Mouse (Mus musculus): Measurements from ENCODE around the gene Pard3b.
"Not testable (repeated sequence)": the region's sequence is repeated elsewhere in the genome, so short reads cannot be mapped to it uniquely, and the experiment has no call there.

Gene Pard3b

GRCm38 (mm10) chr1:62576939-62577590 is 938.4 kb downstream of the Pard3b start:
- no peak for ATAC-seq (ENCODE audit: low TSS enrichment)

DNA sequence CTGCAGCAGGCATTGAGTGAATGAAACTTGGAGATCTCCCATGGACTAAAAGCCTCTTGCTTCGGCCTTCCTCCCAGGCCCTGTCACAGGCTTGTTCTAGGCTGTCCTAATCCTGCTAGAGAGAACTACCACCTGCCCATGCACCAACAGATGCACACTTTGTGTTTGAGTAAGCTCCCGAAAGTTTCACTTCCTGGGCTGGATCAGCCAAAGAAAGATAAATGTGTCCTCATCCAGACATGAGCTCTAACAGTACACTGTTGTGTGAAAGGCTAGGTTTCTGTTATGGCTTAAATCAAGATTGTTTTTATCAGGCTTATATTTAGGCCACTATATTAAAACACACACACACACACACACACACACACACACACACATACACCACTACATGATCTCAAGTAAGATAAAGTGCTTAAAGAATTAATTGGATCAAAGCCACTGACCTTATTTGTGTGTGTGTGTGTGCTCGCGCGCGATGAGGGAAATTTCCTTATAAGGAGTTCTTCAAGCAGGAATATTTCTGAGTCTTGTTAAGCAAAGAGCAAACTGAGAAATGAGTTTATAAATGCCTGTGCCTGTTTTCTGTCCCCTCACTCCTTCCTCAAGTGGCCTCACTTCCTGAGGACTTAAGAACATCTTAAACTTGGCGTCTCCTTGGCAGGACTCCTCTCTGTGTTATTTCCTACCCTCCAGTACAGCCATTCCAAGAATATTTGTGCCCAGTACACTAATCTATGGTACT is 940.6 kb downstream of the Pard3b start:
- ATAC-seq (ENCODE audit: low TSS enrichment), result no peak

GRCm38 (mm10) chr1:62580314-62580935 is 941.8 kb downstream of the Pard3b start:
- ATAC-seq (ENCODE audit: low TSS enrichment), result peak; percentile 95

DNA sequence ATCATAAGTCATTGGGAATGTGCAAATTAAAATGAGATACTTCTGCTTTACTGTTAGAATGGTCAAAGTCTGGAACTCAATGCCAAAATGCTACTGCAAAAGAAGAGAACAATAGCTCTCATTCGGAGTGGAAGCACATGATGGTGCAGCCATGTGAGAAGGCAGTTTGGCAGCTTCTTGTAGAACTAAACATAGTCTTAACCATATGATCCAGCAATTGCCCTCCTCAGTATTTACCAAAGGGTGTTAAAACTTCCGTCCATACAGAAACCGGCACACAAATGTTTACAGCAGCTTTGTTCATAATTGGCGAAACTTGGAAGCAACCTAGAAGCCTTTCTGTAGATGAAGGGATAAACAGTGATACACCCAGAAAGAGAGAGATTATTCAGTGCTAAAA is 943.9 kb downstream of the Pard3b start:
- ATAC-seq (ENCODE audit: low TSS enrichment), result no peak

DNA sequence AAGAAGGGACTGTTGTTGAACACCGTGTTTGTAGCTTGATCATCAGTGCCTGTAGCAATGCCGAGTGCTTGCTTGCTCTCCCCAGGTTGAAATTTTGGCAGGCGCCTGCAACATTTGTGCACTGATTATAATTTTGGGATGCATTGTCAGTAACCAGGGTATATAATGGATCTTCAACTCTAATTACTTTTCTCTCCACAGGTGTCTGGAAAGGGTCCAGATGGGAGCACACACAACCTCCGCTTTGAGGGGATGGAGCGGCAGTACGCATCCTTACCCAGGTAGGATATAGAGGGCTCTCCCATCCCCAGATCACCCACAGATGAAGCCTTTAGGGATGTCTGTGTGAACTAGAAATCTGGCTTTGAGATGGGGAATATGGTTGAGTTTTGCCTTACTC is 948.9 kb downstream of the Pard3b start:
- no peak for ATAC-seq (ENCODE audit: low TSS enrichment)

DNA sequence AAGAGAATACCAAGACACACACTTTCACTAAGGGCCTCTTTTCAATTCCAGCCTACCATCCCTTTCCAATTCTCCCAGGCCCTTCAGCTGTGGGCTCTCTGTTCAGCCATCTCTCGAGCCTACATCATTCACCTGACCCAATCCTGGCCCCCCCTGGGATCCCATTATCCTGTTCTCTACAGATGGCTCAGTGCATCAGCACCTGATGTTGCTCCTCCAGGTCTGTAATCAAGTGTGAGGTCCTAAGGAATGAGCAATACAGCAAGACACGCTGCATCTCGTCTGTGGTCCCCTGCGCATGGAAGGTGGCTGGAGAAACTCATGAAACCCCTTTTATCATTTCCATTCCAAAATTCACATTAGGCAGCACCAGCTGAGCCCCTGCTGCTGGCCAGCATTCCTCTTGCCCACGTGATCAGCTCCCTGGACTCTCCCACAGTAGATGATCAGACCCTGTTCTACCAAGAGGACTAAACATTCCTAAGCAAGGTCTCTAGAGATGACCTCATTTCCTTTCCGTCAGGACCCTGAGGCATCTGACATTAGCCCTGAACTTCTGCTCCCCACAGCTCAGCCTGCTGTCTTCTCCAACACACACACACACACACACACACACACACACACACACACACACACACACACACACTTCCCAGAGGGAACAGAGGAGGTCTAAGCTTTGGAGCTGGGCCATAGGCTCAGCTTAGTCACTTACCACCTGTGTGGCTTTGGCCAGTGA is 952.8 kb downstream of the Pard3b start:
- ATAC-seq (ENCODE audit: low TSS enrichment), result no peak

DNA sequence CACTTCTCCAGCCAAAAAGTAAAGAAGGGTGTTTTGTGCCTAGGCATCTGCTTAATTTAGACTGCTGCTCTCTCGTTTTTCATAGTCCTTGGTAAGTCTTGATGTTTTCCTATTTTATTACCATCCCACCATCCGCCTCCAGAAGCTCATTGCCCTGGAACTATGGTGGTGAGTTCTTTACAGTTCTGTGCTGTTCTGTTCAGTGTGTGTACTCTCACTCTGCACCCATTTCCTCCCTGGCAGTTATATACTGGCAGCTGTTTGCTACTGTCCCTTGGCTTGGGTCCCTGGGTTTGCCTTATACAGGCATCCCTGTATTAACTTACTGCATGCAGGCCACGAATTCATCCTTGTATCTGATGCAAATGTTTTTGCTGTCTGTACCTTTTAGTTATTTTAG is 956.8 kb downstream of the Pard3b start:
- peak; percentile 93 for ATAC-seq (ENCODE audit: low TSS enrichment)

GRCm38 (mm10) chr1:62597751-62598400 is 959.3 kb downstream of the Pard3b start:
- ATAC-seq (ENCODE audit: low TSS enrichment), result no peak

DNA sequence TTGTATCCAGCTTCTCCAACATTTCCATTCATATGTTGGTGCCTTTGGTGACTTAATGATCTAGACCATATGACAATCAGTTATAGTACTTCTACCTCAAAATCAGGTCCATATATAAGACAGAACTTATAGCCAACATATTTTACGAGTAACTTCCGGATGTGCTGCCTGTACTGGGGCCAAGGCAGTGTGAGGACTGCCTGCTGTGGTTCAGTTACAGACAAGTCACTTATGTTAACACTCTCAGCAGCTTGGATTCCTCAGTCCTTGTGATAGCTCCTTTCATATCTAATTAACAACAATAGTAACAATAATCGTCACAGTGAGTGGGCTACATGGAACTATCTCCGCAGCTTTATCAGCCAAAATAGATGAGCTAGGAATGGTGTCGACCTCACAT is 959.9 kb downstream of the Pard3b start:
- ATAC-seq (ENCODE audit: low TSS enrichment), result no peak

- not testable (repeated sequence) for ATAC-seq (ENCODE audit: low TSS enrichment)
Observed at GRCm38 (mm10) chr1:62604644-62605043, 966.0 kb downstream of the Pard3b start.

DNA sequence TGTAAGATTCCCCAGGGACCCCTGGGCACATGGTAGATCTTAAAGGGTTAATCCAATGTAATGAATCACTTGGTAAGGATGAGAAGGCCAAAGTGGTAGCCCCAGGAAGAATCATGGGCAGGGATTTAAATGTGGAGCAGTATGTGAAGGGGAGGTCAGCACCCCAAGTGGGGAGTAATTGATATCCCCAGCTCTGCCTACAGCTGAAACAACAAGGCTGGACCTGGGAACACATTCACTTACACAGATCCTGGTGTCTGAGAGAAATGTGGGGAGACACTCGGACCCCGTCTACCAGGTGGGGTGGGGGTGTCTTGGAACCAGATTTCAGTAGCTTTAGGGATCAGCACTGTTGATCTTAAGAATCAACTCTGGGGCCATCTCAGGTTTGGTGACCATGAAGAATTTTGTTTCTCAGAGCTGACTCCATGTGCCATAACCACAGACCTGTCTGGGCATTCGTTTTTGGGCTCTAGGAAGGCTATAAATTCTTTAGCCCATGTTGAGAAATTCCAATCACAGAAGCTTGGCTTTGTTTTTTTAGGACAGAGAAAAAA is 979.6 kb downstream of the Pard3b start:
- no peak for ATAC-seq (ENCODE audit: low TSS enrichment)

DNA sequence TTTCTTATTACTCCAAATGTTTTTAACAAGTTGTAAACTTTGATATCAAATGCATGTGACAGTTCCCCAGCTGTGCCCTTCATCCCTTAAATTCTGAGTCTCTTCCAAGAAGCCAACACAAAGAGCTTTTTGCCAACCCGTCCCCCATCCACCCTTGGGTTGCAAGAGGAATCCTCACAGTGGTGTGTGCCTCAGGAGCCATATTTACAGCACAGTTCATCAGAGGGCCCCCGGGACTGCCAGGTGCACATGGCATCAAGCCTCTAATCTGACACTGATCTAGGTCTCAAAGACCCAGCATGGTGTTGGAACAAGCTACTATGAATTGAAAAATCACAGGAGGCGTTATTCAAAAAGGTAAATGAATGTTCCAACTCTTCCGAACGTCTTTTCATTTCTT is 980.8 kb downstream of the Pard3b start:
- ATAC-seq (ENCODE audit: low TSS enrichment), result no peak

GRCm38 (mm10) chr1:62622447-62622846 is 983.8 kb downstream of the Pard3b start:
- no peak for ATAC-seq (ENCODE audit: low TSS enrichment)

- ATAC-seq (ENCODE audit: low TSS enrichment), result no peak
Observed at GRCm38 (mm10) chr1:62624166-62624565, 985.5 kb downstream of the Pard3b start.

- ATAC-seq (ENCODE audit: low TSS enrichment), result no peak
Observed at GRCm38 (mm10) chr1:62624836-62625235, 986.2 kb downstream of the Pard3b start.

DNA sequence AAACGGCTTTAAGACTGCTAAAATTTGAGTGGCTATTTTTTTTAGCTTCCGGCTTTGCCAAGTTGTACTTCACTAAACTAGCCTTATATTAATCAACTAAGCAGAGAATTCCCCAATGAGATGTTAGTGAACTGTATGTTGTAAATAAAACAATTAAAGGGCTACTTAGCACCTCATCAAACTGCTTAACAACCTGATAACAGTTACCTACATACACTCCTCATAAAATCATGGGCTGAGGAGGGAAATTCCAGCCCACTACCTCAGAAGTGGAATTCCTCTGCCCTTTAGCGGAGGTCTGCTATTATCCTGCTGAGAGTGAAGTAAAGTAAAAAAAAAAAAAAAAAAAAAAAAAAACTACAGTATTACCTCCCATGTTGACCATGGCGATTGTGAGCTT is 986.7 kb downstream of the Pard3b start:
- ATAC-seq (ENCODE audit: low TSS enrichment), result no peak

DNA sequence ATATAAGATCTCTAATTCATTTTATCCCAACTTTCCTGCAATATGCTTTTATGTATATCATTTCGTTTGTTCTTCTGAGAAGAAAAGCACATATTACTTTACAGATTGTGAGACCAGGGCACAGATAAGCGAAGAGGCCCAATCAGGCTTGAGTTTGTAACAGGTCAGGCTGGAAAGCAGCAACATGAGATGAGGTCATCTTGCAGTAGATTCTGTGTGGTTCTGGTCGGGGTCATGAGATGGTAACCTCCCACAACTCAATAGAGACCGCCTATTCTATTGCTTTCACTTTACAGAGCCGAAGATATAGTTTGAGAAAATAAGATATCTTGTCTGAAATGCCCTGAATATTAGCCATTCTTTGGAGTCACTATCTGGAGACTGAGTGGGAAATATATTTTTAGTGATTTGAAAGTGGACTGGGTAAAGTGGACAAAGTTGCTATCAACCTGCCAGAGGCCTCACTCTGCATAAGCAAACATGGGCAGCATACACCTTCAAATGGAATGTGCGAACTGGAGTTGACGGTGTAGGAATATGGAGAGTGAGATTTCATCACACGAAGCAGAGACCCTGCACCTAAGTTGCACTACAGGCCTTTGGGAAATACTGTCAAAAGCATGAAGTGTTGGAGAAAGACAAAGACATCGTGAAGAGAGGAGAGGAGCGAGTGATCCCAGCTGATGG is 987.3 kb downstream of the Pard3b start:
- ATAC-seq (ENCODE audit: low TSS enrichment), result no peak

DNA sequence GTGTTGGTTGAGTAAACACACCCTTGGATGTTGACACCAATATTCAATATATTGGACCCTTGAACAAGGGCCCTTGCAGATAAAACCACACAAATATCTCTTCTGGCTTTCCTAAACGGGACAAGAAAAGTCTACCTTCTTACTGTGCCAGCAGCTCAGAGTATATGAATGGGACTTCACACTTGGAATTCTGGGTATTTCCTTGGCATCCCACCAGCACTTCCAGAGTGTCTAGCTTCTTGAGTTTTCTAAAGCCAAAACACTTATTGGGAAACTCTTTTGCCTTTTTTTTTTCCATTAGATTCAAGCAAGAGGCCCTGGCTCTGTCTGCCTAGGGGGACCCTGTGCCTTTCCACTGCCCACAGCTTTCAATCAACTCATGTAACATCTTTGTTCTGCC is 991.3 kb downstream of the Pard3b start:
- ATAC-seq (ENCODE audit: low TSS enrichment), result no peak

DNA sequence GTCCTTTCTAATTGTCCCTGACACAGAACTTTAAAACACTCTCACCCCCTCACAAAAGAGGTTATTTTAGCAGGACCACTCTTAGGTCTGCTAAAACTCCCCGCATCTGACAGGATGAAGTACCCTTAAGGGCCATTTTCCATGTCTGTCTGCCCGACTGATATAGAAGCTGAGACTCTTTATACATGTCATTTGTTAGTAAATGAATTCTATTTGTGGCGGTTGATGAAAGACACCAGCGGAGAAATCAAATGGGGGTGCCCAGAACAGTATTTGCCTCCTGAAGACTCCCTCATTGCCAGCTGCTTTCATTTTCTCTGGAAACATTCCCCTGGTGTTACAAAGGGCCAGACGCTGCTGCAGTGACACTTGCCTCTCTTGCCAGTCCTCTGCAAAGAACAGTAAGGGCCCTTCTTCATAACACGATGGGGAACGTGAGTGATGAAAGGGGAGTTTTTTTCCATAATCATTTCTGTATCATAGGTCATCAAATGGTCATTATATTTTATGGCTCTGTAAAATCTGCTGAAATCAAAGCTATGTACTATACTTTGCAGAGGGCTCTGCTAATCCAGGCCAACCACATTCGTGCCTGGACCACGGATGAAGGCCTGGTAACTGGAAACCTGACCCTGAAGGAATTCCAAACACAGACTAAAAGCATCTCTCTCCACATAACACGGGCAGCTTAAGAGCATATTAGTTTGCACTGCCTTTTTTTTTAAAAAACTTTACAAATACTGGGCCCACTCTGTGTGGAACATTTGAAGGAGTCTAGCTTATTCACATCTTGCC is 993.1 kb downstream of the Pard3b start:
- ATAC-seq (ENCODE audit: low TSS enrichment), result no peak

DNA sequence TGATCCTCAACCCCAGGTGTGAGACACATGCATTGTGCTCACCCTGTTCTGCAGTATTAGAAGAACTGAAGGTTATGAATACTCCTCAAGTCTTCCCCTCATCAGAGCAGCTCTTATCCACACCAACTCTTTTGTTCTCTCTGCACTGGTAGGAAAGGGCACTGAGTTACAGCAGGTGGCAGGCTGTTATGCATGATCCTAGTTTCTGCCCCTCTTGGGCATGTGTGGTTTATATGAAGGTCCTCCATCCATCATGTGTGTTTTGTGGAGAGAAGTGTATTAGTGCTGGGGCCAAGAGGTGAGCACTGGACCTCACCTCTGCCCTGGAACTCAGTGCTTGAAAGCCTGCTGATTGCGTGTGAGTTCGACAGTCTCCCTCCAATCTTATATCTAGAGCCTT is 994.3 kb downstream of the Pard3b start:
- no peak for ATAC-seq (ENCODE audit: low TSS enrichment)
